Mouse (Mus musculus) midbrain, embryonic 14.5 days (tissue): ENCODE data around the gene Vmn1r125. TPM values are rescaled to one million over a fixed set of nuclear protein-coding genes. Genes with fewer than 3 reads are reported as not detected.
"Not testable (repeated sequence)": the region's sequence is repeated elsewhere in the genome, so short reads cannot be mapped to it uniquely, and the experiment has no call there.

Experiments
- ATAC-seq: fragments of 200-750 bp; cut with Nextera tagmentation; 2 replicates; pipeline ENCODE4 v1.8.0; 2017; ENCODE audit warnings: moderate number of reproducible peaks, moderate library complexity; ENCODE audit not compliant: low FRiP score, low TSS enrichment
- DNase-seq: peaks from one replicate; pipeline ENCODE4 v3.0.0-alpha.2; 2015
- H3K27ac ChIP-seq: fragments of 300-500 bp; sonication (generic); replicated peaks from 2 replicates; pipeline ENCODE4 v1.5.1; 2014; ENCODE audit warnings: mild to moderate bottlenecking, low read depth, low read length, moderate library complexity
- H3K27me3 ChIP-seq: fragments of 300-500 bp; sonication (generic); 2 replicates; pipeline ENCODE4 v1.6.1; 2014; ENCODE audit warnings: low read length, control low read depth, mixed read lengths; ENCODE audit not compliant: control insufficient read depth, insufficient read depth
- H3K36me3 ChIP-seq: fragments of 300-500 bp; sonication (generic); 2 replicates; pipeline ENCODE4 v1.6.1; 2014; ENCODE audit warnings: low read length, control low read depth; ENCODE audit not compliant: control insufficient read depth, insufficient read depth
- H3K4me1 ChIP-seq: fragments of 300-500 bp; sonication (generic); 2 replicates; pipeline ENCODE4 v1.6.1; 2014; ENCODE audit warnings: mild to moderate bottlenecking, antibody characterized with exemption, low read length, control low read depth; ENCODE audit not compliant: control insufficient read depth, insufficient read depth
- H3K4me2 ChIP-seq: fragments of 300-500 bp; sonication (generic); 2 replicates; pipeline ENCODE4 v1.6.1; 2014; ENCODE audit warnings: mild to moderate bottlenecking, low read length, moderate library complexity
- H3K4me3 ChIP-seq: fragments of 300-500 bp; sonication (generic); replicated peaks from 2 replicates; pipeline ENCODE4 v1.5.1; 2014; ENCODE audit warnings: low read depth, low read length
- H3K9ac ChIP-seq: fragments of 300-500 bp; sonication (generic); replicated peaks from 2 replicates; pipeline ENCODE4 v1.6.1; 2014; ENCODE audit warnings: mild to moderate bottlenecking, low read length, moderate library complexity
- H3K9me3 ChIP-seq: fragments of 300-500 bp; sonication (generic); 2 replicates; pipeline ENCODE4 v1.6.1; 2016; ENCODE audit warnings: low read length, control low read depth, mixed read lengths; ENCODE audit not compliant: control insufficient read depth
- WGBS: fragments of 180-500 bp; shearing (Covaris S2); extraction: QIAGEN DNeasy Blood & Tissue Kit; methylation state at CpG from one replicate; pipeline ENCODE4 v1.1.7; 2014; 5-methylcytosine and 5-hydroxymethylcytosine counted together
- polyA plus RNA-seq: library from polyadenylated mRNA; unstranded; fragments of >200 nt; fragmentation: Nextera tagmentation; extraction: Ambion mirVana; gene quantifications from 2 replicates; pipeline ENCODE4 v1.2.1, GENCODE M21; 2014

Gene Vmn1r125
- not detected in 2 replicates for polyA plus RNA-seq

DNA sequence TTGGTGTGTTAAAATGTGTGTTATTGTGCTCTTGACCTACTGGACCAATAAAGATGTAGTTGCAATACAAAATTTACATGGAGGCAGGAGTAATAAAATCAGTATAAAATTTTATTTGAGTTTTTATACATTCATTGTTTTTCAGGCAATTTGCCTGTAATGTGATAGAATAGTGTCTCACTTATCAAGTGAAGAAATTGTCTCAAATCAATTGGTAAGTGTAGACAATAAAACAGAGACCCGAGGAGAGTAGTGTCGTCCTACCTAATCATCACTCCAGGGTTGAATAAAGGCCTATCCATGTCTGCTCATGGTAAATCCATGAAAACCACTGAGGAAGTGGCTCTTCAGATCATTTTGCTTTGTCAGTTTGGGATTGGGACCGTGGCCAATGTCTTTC lies at the start of gene Vmn1r125:
TSS of gene Vmn1r125 (plus strand) at position 301 of the 400 bp plus-strand sequence.
- H3K4me2 ChIP-seq, H3K27ac ChIP-seq, H3K9me3 ChIP-seq, H3K27me3 ChIP-seq, H3K4me1 ChIP-seq, DNase-seq, H3K36me3 ChIP-seq, H3K4me3 ChIP-seq, ATAC-seq, H3K9ac ChIP-seq: not testable (repeated sequence)
- WGBS, result 62% methylated on average over 3 of the region's 3 CpGs

DNA sequence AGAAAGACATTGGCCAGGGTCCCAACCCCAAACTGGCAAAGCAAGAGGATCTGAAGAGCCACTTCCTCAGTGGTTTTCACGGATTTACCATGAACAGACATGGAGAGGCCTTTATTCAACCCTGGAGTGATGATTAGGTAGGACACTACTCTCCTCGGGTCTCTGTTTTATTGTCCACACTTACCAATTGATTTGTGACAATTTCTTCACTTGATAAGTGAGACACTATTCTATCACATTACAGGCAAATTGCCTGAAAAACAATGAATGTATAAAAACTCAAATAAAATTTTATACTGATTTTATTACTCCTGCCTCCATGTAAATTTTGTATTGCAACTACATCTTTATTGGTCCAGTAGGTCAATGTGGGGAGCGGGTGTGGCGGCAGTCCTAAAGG lies 11.5 kb upstream of the Vmn1r125 start, which contains the start of gene Vmn1r124:
TSS of gene Vmn1r124 (minus strand) at position 101 of the 400 bp plus-strand sequence.
- not testable (repeated sequence) for H3K27ac ChIP-seq, H3K9me3 ChIP-seq, H3K36me3 ChIP-seq, H3K4me2 ChIP-seq, H3K27me3 ChIP-seq, DNase-seq, ATAC-seq, H3K4me3 ChIP-seq, H3K4me1 ChIP-seq, H3K9ac ChIP-seq
- WGBS, result 79% methylated on average over 4 of the region's 4 CpGs

DNA sequence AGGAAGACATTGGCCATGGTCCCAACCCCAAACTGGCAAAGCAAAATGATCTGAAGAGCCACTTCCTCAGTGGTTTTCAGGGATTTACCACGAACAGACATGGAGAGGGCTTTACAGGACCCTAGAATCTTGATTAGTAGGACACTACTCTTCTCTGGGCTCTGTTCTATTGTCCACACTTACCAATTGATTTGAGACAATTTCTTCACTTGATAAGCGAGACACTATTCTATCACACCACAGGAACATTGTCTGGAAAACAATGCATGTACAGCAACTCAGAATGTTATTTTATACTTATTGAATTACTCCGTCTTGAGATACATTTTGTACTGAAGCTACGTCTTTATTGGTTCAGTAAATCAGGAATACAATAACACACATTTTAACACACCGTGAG lies 29.4 kb downstream of the Vmn1r125 start, which contains the start of gene Vmn1r126:
TSS of gene Vmn1r126 (minus strand) at position 101 of the 400 bp plus-strand sequence.
- H3K36me3 ChIP-seq, H3K27me3 ChIP-seq, DNase-seq, H3K4me3 ChIP-seq, H3K4me2 ChIP-seq, H3K9ac ChIP-seq, H3K9me3 ChIP-seq, H3K27ac ChIP-seq, H3K4me1 ChIP-seq, ATAC-seq: not testable (repeated sequence)
- WGBS, result no CpG with 5 or more reads among the region's 5 CpGs

DNA sequence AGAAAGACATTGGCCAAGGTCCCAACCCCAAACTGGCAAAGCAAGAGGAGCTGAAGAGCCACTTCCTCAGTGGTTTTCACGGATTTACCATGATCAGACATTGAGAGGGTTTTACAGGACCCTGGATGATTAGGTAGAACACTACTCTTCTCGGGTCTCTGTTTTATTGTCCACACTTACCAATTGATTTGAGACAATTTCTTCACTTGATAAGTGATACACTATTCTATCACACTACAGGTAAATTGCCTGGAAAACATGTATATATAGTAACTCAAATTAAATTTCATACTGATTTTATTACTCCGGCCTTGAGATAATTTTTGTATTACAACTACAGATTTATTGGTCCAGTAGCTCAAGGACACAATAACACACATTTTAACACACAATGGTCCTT lies 47.8 kb downstream of the Vmn1r125 start, which contains the start of gene Vmn1r127:
TSS of gene Vmn1r127 (minus strand) at position 101 of the 400 bp plus-strand sequence.
- not testable (repeated sequence) for H3K4me3 ChIP-seq, DNase-seq, H3K4me1 ChIP-seq, ATAC-seq, H3K36me3 ChIP-seq, H3K9ac ChIP-seq, H3K27me3 ChIP-seq, H3K4me2 ChIP-seq, H3K27ac ChIP-seq, H3K9me3 ChIP-seq
- no CpG with 5 or more reads among the region's 3 CpGs for WGBS

Other genes starting within 250 kb of the Vmn1r125 start
- not detected in 2 replicates for gene Vmn1r120, start 218.4 kb upstream of the Vmn1r125 start, polyA plus RNA-seq
- not detected in 2 replicates for gene Vmn1r121, start 173.7 kb upstream of the Vmn1r125 start, polyA plus RNA-seq
- not detected in 2 replicates for gene Vmn1r122, start 138.1 kb upstream of the Vmn1r125 start, polyA plus RNA-seq
- gene Vmn1r123, start 110.0 kb upstream of the Vmn1r125 start, polyA plus RNA-seq, result not detected in 2 replicates
- gene Gm5157, start 81.8 kb upstream of the Vmn1r125 start, polyA plus RNA-seq, result not detected in 2 replicates
- gene Vmn1r124, start 11.6 kb upstream of the Vmn1r125 start, polyA plus RNA-seq, result not detected in 2 replicates
- gene Vmn1r126, start 29.3 kb downstream of the Vmn1r125 start, polyA plus RNA-seq, result not detected in 2 replicates
- not detected in 2 replicates for gene Vmn1r127, start 47.7 kb downstream of the Vmn1r125 start, polyA plus RNA-seq
- gene Vmn1r128, start 77.2 kb downstream of the Vmn1r125 start, polyA plus RNA-seq, result not detected in 2 replicates
- not detected in 2 replicates for gene Vmn1r129, start 89.1 kb downstream of the Vmn1r125 start, polyA plus RNA-seq
- not detected in 2 replicates for gene Gm6882, start 160.6 kb downstream of the Vmn1r125 start, polyA plus RNA-seq
- gene Vmn1r130, start 239.6 kb downstream of the Vmn1r125 start, polyA plus RNA-seq, result not detected in 2 replicates